Mouse (Mus musculus) olfactory bulb, adult 2 months (tissue): Measurements from ENCODE around the gene Ptprf.

Experiments used
- CTCF ChIP-seq: fragments of 200-500 bp; IDR thresholded peaks from 2 replicates; pipeline ENCODE4 v1.5.1; 2012; ENCODE audit warnings: low read depth, mild to moderate bottlenecking, low read length, moderate library complexity; ENCODE audit not compliant: insufficient read depth
- POLR2A ChIP-seq: fragments of 200-500 bp; IDR thresholded peaks from 2 replicates; pipeline ENCODE4 v1.6.1; 2012; ENCODE audit warnings: mild to moderate bottlenecking, low read depth, low read length, moderate library complexity; ENCODE audit not compliant: insufficient read depth

- no peak for TF ChIP-seq POLR2A
- TF ChIP-seq CTCF, result no peak
Observed at GRCm38 (mm10) chr4:118294811-118295210, 3.6 kb upstream of the Ptprf start.
